Mouse (Mus musculus) hindbrain, embryonic 13.5 days (tissue): Measurements from ENCODE around the gene Zbtb11. TPM values are rescaled to one million over a fixed set of nuclear protein-coding genes. Genes with fewer than 3 reads are reported as not detected.
"Not testable (repeated sequence)": the region's sequence is repeated elsewhere in the genome, so short reads cannot be mapped to it uniquely, and the experiment has no call there.

ENCODE experiments used
- ATAC-seq: fragments of 200-750 bp; cut with Nextera tagmentation; 2 replicates; pipeline ENCODE4 v1.8.0; 2017; ENCODE audit warnings: moderate TSS enrichment; ENCODE audit not compliant: low FRiP score
- H3K27ac ChIP-seq: fragments of 300-500 bp; sonication (generic); 2 replicates; pipeline ENCODE4 v1.5.1; 2015; ENCODE audit warnings: inconsistent platforms, mild to moderate bottlenecking, moderate library complexity
- H3K27me3 ChIP-seq: fragments of 300-500 bp; sonication (generic); 2 replicates; pipeline ENCODE4 v1.6.1; 2015; ENCODE audit warnings: mild to moderate bottlenecking, inconsistent platforms
- H3K36me3 ChIP-seq: fragments of 300-500 bp; sonication (generic); 2 replicates; pipeline ENCODE4 v1.6.1; 2015; ENCODE audit warnings: mild to moderate bottlenecking, inconsistent platforms
- H3K4me1 ChIP-seq: fragments of 300-500 bp; sonication (generic); replicated peaks from 2 replicates; pipeline ENCODE4 v1.6.1; 2015; ENCODE audit warnings: inconsistent platforms
- H3K4me2 ChIP-seq: fragments of 300-500 bp; sonication (generic); 2 replicates; pipeline ENCODE4 v1.6.1; 2015; ENCODE audit warnings: inconsistent platforms, mild to moderate bottlenecking, moderate library complexity
- H3K4me3 ChIP-seq: fragments of 300-500 bp; sonication (generic); 2 replicates; pipeline ENCODE4 v1.5.1; 2015; ENCODE audit warnings: mild to moderate bottlenecking, inconsistent platforms
- H3K9ac ChIP-seq: fragments of 300-500 bp; sonication (generic); 2 replicates; pipeline ENCODE4 v1.6.1; 2015; ENCODE audit warnings: mild to moderate bottlenecking, inconsistent platforms
- H3K9me3 ChIP-seq: fragments of 300-500 bp; sonication (generic); 2 replicates; pipeline ENCODE4 v1.6.1; 2016; ENCODE audit warnings: inconsistent platforms
- whole genome bisulfite sequencing: fragments of 180-500 bp; shearing (Covaris S2); methylation state at CpG from one replicate; pipeline ENCODE4 v1.1.7; 2015; 5-methylcytosine and 5-hydroxymethylcytosine counted together
- polyA plus RNA-seq: library from polyadenylated mRNA; unstranded; fragments of >200 nt; fragmentation: Nextera tagmentation; extraction: Ambion mirVana; gene quantifications from 2 replicates; pipeline ENCODE4 v1.2.1, GENCODE M21; 2015

Gene Zbtb11
- polyA plus RNA-seq, 1 experiment from 2014 or later: 21.5 TPM

- Histone ChIP-seq H3K27me3 (no peaks in the 10 kb centered on the region), H3K4me3 (no peak overlapping the region), H3K9ac (no peak overlapping the region), H3K27ac (no peak overlapping the region), H3K4me1 (no peaks in the 10 kb centered on the region), H3K4me2 (no peak overlapping the region), H3K36me3 (no peaks in the 10 kb centered on the region), H3K9me3 (no peaks in the 10 kb centered on the region)
- peak; percentile 59; the same call in 1 of the 2 replicates for ATAC-seq
- 42% methylated on average over 19 of the region's 19 CpGs for WGBS
Observed at GRCm38 (mm10) chr16:55950946-55951678, 22.6 kb upstream of the Zbtb11 start.

DNA sequence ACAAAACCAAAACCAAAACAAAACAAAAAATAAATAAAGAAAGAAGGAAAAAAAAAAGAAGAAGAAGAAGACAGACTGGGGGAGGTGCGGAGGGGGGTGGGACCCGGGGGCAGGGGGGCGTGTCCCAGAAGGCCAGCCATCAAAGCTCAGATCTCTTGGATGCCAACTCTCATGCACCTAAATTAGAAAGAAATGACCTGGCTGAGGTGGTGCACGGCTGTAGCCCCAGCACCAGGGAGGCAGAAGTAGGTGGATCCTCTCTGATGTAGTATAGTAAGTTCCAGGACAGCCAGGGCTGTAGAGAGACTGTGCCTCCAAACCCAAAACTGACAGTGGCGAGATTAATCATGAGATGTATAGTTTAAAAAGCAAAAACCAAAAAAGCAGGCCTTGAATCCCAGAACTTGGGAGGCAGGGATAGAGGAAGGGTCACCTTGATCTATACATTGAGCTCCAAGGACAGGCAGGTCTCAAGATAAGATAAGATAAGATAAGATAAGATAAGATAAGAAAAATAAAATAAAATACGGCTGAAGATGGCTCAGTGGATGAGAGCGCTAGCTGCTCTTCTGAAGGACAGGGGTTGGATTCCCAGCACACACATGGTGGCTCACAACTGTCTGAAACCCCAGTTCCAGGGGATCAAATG is 21.9 kb upstream of the Zbtb11 start:
- Histone ChIP-seq H3K27me3 (no peaks in the 10 kb centered on the region), H3K27ac (no peak overlapping the region), H3K9me3 (no peaks in the 10 kb centered on the region), H3K36me3 (no peaks in the 10 kb centered on the region), H3K4me1 (no peaks in the 10 kb centered on the region), H3K4me3 (no peak overlapping the region), H3K4me2 (no peak overlapping the region), H3K9ac (no peak overlapping the region)
- ATAC-seq: no peak; the same call in 1 of the 2 replicates
- 81% methylated on average over 7 of the region's 7 CpGs for WGBS

- Histone ChIP-seq H3K36me3 (no peaks in the 10 kb centered on the region), H3K4me1 (no peaks in the 10 kb centered on the region), H3K4me2 (no peak overlapping the region), H3K4me3 (no peak overlapping the region), H3K27ac (no peak overlapping the region), H3K9ac (no peak overlapping the region), H3K9me3 (no peaks in the 10 kb centered on the region), H3K27me3 (no peaks in the 10 kb centered on the region)
- ATAC-seq: no peak
Observed at GRCm38 (mm10) chr16:55952771-55953170, 20.9 kb upstream of the Zbtb11 start.

- WGBS: 93% methylated on average over 9 of the region's 9 CpGs
- H3K9ac ChIP-seq, H3K27me3 ChIP-seq, H3K27ac ChIP-seq, ATAC-seq, H3K9me3 ChIP-seq, H3K4me3 ChIP-seq, H3K4me1 ChIP-seq, H3K36me3 ChIP-seq, H3K4me2 ChIP-seq: not testable (repeated sequence)
Observed at GRCm38 (mm10) chr16:55954196-55954595, 19.5 kb upstream of the Zbtb11 start.

- H3K4me1 ChIP-seq: peaks cover 12% of the 10 kb centered on the region
- ATAC-seq, H3K9ac ChIP-seq, H3K9me3 ChIP-seq, H3K27me3 ChIP-seq, H3K36me3 ChIP-seq, H3K27ac ChIP-seq, H3K4me3 ChIP-seq, H3K4me2 ChIP-seq: not testable (repeated sequence)
- WGBS: 82% methylated on average over 6 of the region's 11 CpGs
Observed at GRCm38 (mm10) chr16:55963068-55963467, 10.6 kb upstream of the Zbtb11 start.

DNA sequence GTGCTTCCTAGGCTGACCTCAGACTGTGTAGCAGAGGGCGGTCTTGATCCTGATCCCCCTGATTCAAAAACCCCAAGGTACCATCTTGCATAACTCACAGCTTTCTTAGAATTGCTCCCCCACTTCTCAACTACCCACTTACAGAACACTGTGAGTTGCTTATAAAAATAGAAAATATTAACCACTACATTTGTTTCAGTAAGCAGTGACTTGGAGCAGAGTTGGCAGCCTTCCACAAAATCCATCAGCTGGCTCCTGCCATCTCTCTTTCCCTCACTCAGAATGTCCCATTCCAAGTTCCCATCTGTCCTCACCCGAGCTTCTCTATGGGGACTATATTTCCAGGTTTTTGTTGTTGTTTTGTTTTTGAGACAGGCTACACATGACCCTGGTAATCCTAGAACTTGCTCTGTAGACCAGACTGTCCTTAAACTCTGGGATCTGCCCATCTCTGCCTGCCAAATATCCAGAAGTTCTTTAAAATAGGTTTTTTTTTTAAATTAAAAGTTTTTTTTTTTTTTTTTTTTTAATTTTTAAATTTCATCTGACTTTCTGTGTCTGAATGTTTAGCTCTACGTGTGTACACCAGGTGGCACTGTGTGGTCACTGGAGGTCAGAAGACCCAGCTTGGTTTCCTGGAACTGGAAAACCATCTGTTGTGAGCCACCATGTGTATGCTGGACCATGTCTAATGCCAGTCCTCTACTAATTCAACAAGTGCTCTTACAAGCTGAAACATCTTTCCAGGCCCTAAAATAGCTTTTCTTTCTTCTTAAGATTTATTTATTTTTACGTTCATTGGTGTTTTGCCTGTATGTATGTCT is 9.3 kb upstream of the Zbtb11 start:
- WGBS: 76% methylated on average over 4 of the region's 4 CpGs
- Histone ChIP-seq H3K4me1 (peaks cover 13% of the 10 kb centered on the region), H3K4me2 (no peak overlapping the region), H3K27me3 (no peaks in the 10 kb centered on the region), H3K27ac (no peak overlapping the region), H3K36me3 (peaks cover 4% of the 10 kb centered on the region), H3K4me3 (no peak overlapping the region), H3K9me3 (no peaks in the 10 kb centered on the region), H3K9ac (no peak overlapping the region)
- no peak for ATAC-seq

DNA sequence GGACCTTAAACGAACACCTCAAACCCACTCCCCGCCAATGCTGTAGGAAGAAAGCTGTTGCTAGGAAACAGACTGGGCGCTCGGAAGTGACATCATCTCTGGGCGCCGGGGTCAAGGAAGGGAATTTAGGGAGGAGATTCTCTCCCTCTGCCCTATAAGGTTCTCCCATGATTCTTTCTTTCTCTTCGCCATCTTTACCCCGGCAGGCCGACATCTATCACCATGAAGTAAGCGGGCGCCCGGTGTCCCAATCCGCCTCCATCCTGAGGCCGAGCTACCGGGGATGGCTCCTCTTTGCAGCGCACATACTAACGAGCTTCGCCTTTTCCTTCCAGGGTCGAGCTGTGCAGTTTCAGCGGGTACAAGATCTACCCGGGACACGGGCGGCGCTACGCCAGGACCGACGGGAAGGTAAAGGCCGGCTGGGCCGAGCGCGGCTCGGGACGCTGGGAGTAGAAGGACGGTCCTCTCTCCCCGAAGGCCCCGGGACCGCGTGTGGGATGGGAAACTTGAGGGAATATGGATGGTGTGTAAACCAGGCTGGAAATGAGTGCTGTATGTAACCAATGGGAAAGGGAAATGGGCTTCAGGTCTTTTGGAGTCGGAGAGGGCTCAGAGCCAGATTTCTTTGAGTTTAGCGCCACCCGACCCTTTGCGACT is 7.3 kb upstream of the Zbtb11 start, which contains the start of gene Rpl24:
TSS of gene Rpl24 (plus strand) at position 64 of the 660 bp plus-strand sequence.
- ATAC-seq: peak; percentile 96
- H3K4me1 ChIP-seq: peaks cover 20% of the 10 kb centered on the region
- H3K4me3 ChIP-seq: peak within 1 kb of the TSS; percentile 67
- H3K27ac ChIP-seq: peak within 1 kb of the TSS; percentile 82
- H3K36me3 ChIP-seq: peaks cover 24% of the 10 kb centered on the region
- H3K9ac ChIP-seq: peak within 1 kb of the TSS; percentile 92
- WGBS: under 1% methylated on average over 42 of the region's 42 CpGs
- H3K4me2 ChIP-seq: peak within 1 kb of the TSS; percentile 93
- no peaks in the 10 kb centered on the region for H3K27me3 ChIP-seq
- no peaks in the 10 kb centered on the region for H3K9me3 ChIP-seq

DNA sequence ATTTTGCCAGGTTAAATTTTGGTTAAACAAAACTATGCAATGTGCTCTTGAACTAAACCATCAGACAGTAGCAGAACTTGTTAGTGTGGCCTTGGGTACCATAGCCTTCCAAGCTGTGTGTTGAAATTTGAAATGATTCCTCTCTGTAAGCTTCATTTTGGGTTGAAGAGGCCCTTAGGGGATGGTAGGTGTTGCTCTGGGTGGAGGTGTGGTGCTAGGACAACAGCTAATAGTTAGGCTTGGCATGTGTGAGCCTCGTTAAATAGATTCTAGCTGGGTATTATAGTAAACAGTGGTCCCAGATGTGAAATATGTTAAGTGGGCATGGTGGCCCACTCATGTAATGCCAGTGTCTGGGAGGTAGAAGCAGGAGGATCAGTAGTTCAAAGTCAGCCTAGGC is 6.5 kb upstream of the Zbtb11 start:
- peaks cover 20% of the 10 kb centered on the region for H3K4me1 ChIP-seq
- H3K9me3 ChIP-seq: no peaks in the 10 kb centered on the region
- peaks cover 32% of the 10 kb centered on the region for H3K36me3 ChIP-seq
- H3K9ac ChIP-seq: peak overlapping the region; percentile 92
- no peaks in the 10 kb centered on the region for H3K27me3 ChIP-seq
- H3K4me2 ChIP-seq: peak overlapping the region; percentile 93
- no peak for ATAC-seq
- H3K27ac ChIP-seq: no peak overlapping the region
- 38% methylated on average over 1 of the region's 1 CpGs for WGBS
- peak overlapping the region; percentile 67 for H3K4me3 ChIP-seq

DNA sequence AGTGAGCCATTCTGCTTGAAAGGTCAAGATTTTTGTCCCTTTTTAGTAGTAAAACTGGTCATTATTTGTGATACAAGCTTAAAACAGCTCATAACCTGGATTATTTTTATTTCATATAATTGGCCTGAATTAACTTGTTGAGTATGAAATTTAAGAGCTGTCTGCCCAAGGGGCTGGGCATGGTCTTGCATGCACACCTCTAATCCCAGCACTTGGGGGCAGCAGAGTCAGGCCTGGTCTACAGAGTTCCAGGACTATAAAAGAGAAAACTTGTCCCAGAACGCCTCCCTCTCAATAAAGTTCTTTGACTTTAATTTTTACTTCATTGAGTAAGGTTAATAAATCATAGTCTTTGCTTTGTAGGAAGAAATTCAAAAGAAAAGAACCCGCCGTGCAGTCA is 4.5 kb upstream of the Zbtb11 start:
- Histone ChIP-seq H3K27me3 (no peaks in the 10 kb centered on the region), H3K9ac (no peak overlapping the region), H3K4me3 (no peak overlapping the region), H3K27ac (no peak overlapping the region), H3K36me3 (peaks cover 37% of the 10 kb centered on the region), H3K4me1 (peaks cover 27% of the 10 kb centered on the region), H3K9me3 (no peaks in the 10 kb centered on the region), H3K4me2 (no peak overlapping the region)
- no peak for ATAC-seq
- 85% methylated on average over 3 of the region's 3 CpGs for WGBS

DNA sequence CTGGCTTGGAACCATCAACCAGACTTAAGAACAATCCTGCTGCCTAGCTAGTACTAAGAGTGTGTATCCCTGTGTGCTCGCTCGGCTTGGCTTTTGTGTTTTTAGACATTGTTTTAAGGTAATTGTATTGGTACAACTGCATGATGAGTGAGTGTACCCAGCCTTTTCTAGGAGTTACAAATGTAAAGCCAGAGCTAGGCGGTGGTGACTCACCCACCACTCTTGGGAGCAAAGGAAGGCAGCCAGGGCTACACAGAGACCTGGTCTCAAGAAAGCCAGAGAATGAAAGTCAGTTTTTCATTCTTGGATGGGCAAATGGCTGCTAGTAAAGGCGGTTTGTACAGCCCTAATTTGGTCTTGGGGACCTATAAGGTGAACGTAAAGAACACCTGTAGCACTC is 3.3 kb upstream of the Zbtb11 start:
- H3K9me3 ChIP-seq: no peaks in the 10 kb centered on the region
- H3K4me1 ChIP-seq: peaks cover 34% of the 10 kb centered on the region
- no peaks in the 10 kb centered on the region for H3K27me3 ChIP-seq
- H3K4me3 ChIP-seq: no peak overlapping the region
- no peak overlapping the region for H3K27ac ChIP-seq
- H3K36me3 ChIP-seq: peaks cover 37% of the 10 kb centered on the region
- H3K4me2 ChIP-seq: no peak overlapping the region
- no peak overlapping the region for H3K9ac ChIP-seq
- 98% methylated on average over 5 of the region's 5 CpGs for WGBS
- ATAC-seq: no peak

DNA sequence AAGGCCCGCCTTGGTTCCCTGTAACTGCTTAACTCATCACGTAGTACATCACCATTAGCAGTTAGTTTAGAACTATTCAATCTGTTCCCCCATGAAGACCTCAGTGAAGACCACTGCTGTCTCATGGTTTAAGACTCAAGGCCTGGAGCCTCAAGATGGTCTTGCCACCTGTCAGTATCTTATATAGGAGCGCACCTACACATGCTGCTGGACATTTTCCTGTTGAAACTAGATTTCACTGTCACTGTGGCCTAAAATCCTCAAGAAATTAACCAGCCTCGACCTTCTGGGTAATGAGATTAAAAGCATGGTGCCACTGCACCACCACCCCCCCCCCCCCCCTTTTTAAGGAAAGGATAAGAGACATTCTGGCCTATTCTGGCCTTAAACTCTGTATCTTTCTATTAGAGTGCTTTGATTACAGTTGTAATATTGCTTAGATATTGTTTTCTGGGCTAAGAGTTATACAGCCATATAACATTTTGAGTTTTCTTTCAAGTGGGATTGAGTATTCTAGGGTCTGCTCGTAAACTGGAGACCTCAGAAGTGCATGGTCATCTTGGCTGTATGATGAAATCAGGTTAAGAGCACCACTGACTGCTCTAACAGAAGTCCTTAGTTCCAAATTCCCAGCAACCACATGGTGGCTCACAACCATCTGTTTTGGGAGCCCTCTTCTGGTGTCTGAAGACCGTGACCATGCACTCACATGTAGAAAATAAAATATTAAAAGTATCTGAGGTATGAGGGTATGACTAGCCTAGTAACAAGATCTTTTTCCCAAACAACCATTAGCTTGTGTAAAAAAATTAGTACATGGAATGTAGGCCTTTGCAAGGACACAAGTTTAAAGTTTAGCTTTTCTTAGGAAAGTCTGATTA is 1.7 kb upstream of the Zbtb11 start:
- no peaks in the 10 kb centered on the region for H3K27me3 ChIP-seq
- H3K27ac ChIP-seq: no peak overlapping the region
- H3K36me3 ChIP-seq: peaks cover 37% of the 10 kb centered on the region
- ATAC-seq: no peak
- H3K9ac ChIP-seq: no peak overlapping the region
- H3K4me2 ChIP-seq: no peak overlapping the region
- WGBS: 83% methylated on average over 6 of the region's 6 CpGs
- H3K9me3 ChIP-seq: no peaks in the 10 kb centered on the region
- peaks cover 39% of the 10 kb centered on the region for H3K4me1 ChIP-seq
- no peak overlapping the region for H3K4me3 ChIP-seq
